Mouse (Mus musculus) liver, postnatal 0 days (tissue): Measurements from ENCODE around the gene Chit1.

Source experiments
- CTCF ChIP-seq: sonication (generic); IDR thresholded peaks from 2 replicates; pipeline ENCODE4 v1.5.1; 2016; ENCODE audit warnings: antibody characterized with exemption, low read depth
- EP300 ChIP-seq: IDR thresholded peaks from 2 replicates; pipeline ENCODE4 v1.6.1; 2016; ENCODE audit warnings: antibody characterized with exemption, low read depth, mild to moderate bottlenecking

DNA sequence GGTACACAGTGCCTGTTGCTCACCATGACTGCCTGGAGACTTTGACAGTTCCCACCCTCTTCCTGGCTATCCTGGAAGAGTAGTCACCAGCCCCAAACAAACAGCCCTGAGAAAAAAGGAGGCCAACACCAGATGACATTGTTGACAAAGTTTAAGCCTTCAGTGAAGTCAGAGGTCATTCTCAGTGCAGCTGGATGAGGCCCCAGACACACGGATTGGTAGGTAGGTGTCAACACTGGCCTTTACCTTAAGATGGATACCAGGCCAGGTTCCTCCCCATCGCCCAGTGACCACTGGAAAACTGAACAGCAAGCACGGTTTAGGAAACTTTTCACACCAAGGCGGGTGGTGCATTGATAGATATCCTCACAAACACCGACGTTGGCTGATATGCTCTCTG, 18.7 kb upstream of the Chit1 start:
- TF ChIP-seq CTCF (no peak), EP300 (no peak)
